8 mouse cellular contexts compared by ENCODE assay signal in genomic region chr13:23400771-23401682, GRCm38 (mm10). TPM values are rescaled to one million over a fixed set of nuclear protein-coding genes. Genes with fewer than 3 reads are reported as not detected.
A peak's percentile ranks its signal among the peaks of the same experiment; 100 is the strongest.
DNase-seq lines count a peak whose midpoint lies in the region; ATAC-seq lines count a peak whose summit lies in the region.

No protein-coding gene starts in this region.

- 3% methylated on average over 24 of the region's 24 CpGs for WGBS in forebrain, embryonic 10.5 days
- WGBS in forebrain, embryonic 14.5 days = 7% methylated on average over 24 of the region's 24 CpGs
- 5% methylated on average over 24 of the region's 24 CpGs for WGBS in embryonic facial prominence, embryonic 11.5 days
- 6% methylated on average over 24 of the region's 24 CpGs for WGBS in limb, embryonic 11.5 days
- WGBS in neural tube, embryonic 13.5 days = 5% methylated on average over 24 of the region's 24 CpGs

- peak overlapping the region; percentile 60 for H3K4me3 ChIP-seq in forebrain, embryonic 10.5 days
- H3K4me3 ChIP-seq in forebrain, embryonic 14.5 days (ENCODE audit: low read depth, low read length) = no peak overlapping the region
- H3K4me3 ChIP-seq in embryonic facial prominence, embryonic 11.5 days (ENCODE audit: low read depth, low read length) = 0 out of 2 replicates have a peak overlapping the region, but pooled peaks have one; percentile 10
- no peak overlapping the region for H3K4me3 ChIP-seq in limb, embryonic 11.5 days (ENCODE audit: low read depth, low read length)
- peak overlapping the region; percentile 36 for H3K4me3 ChIP-seq in neural tube, embryonic 13.5 days

- ATAC-seq in forebrain, embryonic 14.5 days = no peak
- no peak for ATAC-seq in embryonic facial prominence, embryonic 11.5 days (replicated peaks; ENCODE audit: insufficient number of reproducible peaks, low FRiP score, low TSS enrichment, low read depth)
- no peak for ATAC-seq in limb, embryonic 11.5 days (ENCODE audit: insufficient number of reproducible peaks, low FRiP score, low TSS enrichment, low read depth)
- no peak for ATAC-seq in neural tube, embryonic 13.5 days (ENCODE audit: low read depth)

- peaks cover 17% of the 10 kb centered on the region for H3K4me1 ChIP-seq in forebrain, embryonic 10.5 days
- H3K4me1 ChIP-seq in forebrain, embryonic 14.5 days (ENCODE audit: control insufficient read depth, insufficient read depth, low read length) = peaks cover 6% of the 10 kb centered on the region; the same call in 1 of the 2 replicates
- no peaks in the 10 kb centered on the region for H3K4me1 ChIP-seq in embryonic facial prominence, embryonic 11.5 days (ENCODE audit: control insufficient read depth, insufficient read depth, low read length)
- no peaks in the 10 kb centered on the region for H3K4me1 ChIP-seq in limb, embryonic 11.5 days (ENCODE audit: control insufficient read depth, insufficient read depth, low read length)
- H3K4me1 ChIP-seq in neural tube, embryonic 13.5 days (replicated peaks) = peaks cover 14% of the 10 kb centered on the region

- H3K36me3 ChIP-seq in forebrain, embryonic 10.5 days (replicated peaks) = no peaks in the 10 kb centered on the region
- no peaks in the 10 kb centered on the region for H3K36me3 ChIP-seq in forebrain, embryonic 14.5 days (ENCODE audit: control insufficient read depth, insufficient read depth, low read length)
- H3K36me3 ChIP-seq in embryonic facial prominence, embryonic 11.5 days (replicated peaks; ENCODE audit: control insufficient read depth, insufficient read depth, low read depth, low read length) = no peaks in the 10 kb centered on the region
- no peaks in the 10 kb centered on the region for H3K36me3 ChIP-seq in limb, embryonic 11.5 days (ENCODE audit: control insufficient read depth, insufficient read depth, low read length)
- no peaks in the 10 kb centered on the region for H3K36me3 ChIP-seq in neural tube, embryonic 13.5 days

- no peak for DNase-seq in forebrain, embryonic 10.5 days (ENCODE audit: extremely low spot score, low spot score)
- DNase-seq in forebrain, embryonic 14.5 days (ENCODE audit: low spot score) = no peak
- peak; percentile 56 for DNase-seq in 3T3-L1 (ENCODE audit: low read depth, low spot score)
- DNase-seq in embryonic facial prominence, embryonic 11.5 days (ENCODE audit: low spot score) = peak; percentile 36
- no peak for DNase-seq in limb, embryonic 11.5 days (ENCODE audit: low spot score)
- no peak for DNase-seq in right cerebral cortex, adult 18-20 months
- DNase-seq in gastrocnemius, postnatal 25 days = no peak

- no peak overlapping the region for H3K27ac ChIP-seq in forebrain, embryonic 10.5 days
- no peak overlapping the region for H3K27ac ChIP-seq in forebrain, embryonic 14.5 days (ENCODE audit: low read depth, low read length)
- no peak overlapping the region for H3K27ac ChIP-seq in embryonic facial prominence, embryonic 11.5 days (replicated peaks; ENCODE audit: low read depth, low read length)
- no peak overlapping the region for H3K27ac ChIP-seq in limb, embryonic 11.5 days (replicated peaks; ENCODE audit: low read depth, low read length)
- no peak overlapping the region for H3K27ac ChIP-seq in neural tube, embryonic 13.5 days (replicated peaks)

- no peak overlapping the region for H3K4me2 ChIP-seq in forebrain, embryonic 14.5 days (ENCODE audit: low read length)
- no peak overlapping the region; the same call in 1 of the 2 replicates for H3K4me2 ChIP-seq in embryonic facial prominence, embryonic 11.5 days (ENCODE audit: low read depth, low read length)
- H3K4me2 ChIP-seq in limb, embryonic 11.5 days (ENCODE audit: low read depth, severe bottlenecking) = peak overlapping the region; percentile 51; the same call in 1 of the 2 replicates
- H3K4me2 ChIP-seq in neural tube, embryonic 13.5 days = peak overlapping the region; percentile 56; the same call in 1 of the 2 replicates

- no peak overlapping the region for H3K9ac ChIP-seq in forebrain, embryonic 14.5 days (ENCODE audit: low read length)
- H3K9ac ChIP-seq in embryonic facial prominence, embryonic 11.5 days (replicated peaks; ENCODE audit: low read length) = no peak overlapping the region
- no peak overlapping the region for H3K9ac ChIP-seq in limb, embryonic 11.5 days (ENCODE audit: low read length)
- H3K9ac ChIP-seq in neural tube, embryonic 13.5 days = no peak overlapping the region

- no peaks in the 10 kb centered on the region for H3K9me3 ChIP-seq in forebrain, embryonic 10.5 days
- H3K9me3 ChIP-seq in forebrain, embryonic 14.5 days (replicated peaks; ENCODE audit: control insufficient read depth, low read length) = no peaks in the 10 kb centered on the region
- H3K9me3 ChIP-seq in embryonic facial prominence, embryonic 11.5 days (replicated peaks; ENCODE audit: control insufficient read depth, low read length) = no peaks in the 10 kb centered on the region
- H3K9me3 ChIP-seq in limb, embryonic 11.5 days (ENCODE audit: control insufficient read depth, low read length) = no peaks in the 10 kb centered on the region
- no peaks in the 10 kb centered on the region for H3K9me3 ChIP-seq in neural tube, embryonic 13.5 days

- peaks cover 29% of the 10 kb centered on the region for H3K27me3 ChIP-seq in forebrain, embryonic 10.5 days (ENCODE audit: poor library complexity, severe bottlenecking)
- H3K27me3 ChIP-seq in forebrain, embryonic 14.5 days (replicated peaks; ENCODE audit: control insufficient read depth, insufficient read depth, low read length) = peaks cover 19% of the 10 kb centered on the region
- H3K27me3 ChIP-seq in embryonic facial prominence, embryonic 11.5 days (ENCODE audit: control insufficient read depth, insufficient read depth, low read length) = no peaks in the 10 kb centered on the region
- peaks cover 4% of the 10 kb centered on the region; the same call in 1 of the 2 replicates for H3K27me3 ChIP-seq in limb, embryonic 11.5 days (ENCODE audit: control insufficient read depth, insufficient read depth, low read length)
- peaks cover 41% of the 10 kb centered on the region for H3K27me3 ChIP-seq in neural tube, embryonic 13.5 days

RNA-seq across cellular contexts. Expression of gene Abt1, which starts 22.6 kb away (rescaled TPM):
- 15.3 and 15.5 TPM in 2 replicates for polyA plus RNA-seq in forebrain, embryonic 10.5 days (2016; fragmentation: Nextera tagmentation; extraction: Ambion mirVana)
- polyA plus RNA-seq in forebrain, embryonic 14.5 days (2014; fragmentation: Nextera tagmentation; extraction: Ambion mirVana) = 12.9 and 13.8 TPM in 2 replicates
- polyA plus RNA-seq in embryonic facial prominence, embryonic 11.5 days (2014; fragmentation: Nextera tagmentation; extraction: Ambion mirVana) = 15.0 and 16.2 TPM in 2 replicates
- polyA plus RNA-seq in limb, embryonic 11.5 days (2014; fragmentation: Nextera tagmentation; extraction: Ambion mirVana) = 16.3 and 17.4 TPM in 2 replicates
- 9.5 and 10.3 TPM in 2 replicates for polyA plus RNA-seq in neural tube, embryonic 13.5 days (2015; fragmentation: Nextera tagmentation; extraction: Ambion mirVana)
- 1 to 10 TPM; 2.9 to 3.7 TPM for total RNA-seq in gastrocnemius, postnatal 25 days (2021)

RNA-seq across cellular contexts. Expression of gene Zfp322a, which starts 32.0 kb away (rescaled TPM):
- polyA plus RNA-seq in forebrain, embryonic 10.5 days (2016; fragmentation: Nextera tagmentation; extraction: Ambion mirVana) = 57.1 and 58.7 TPM in 2 replicates
- 49.6 and 59.5 TPM in 2 replicates for polyA plus RNA-seq in forebrain, embryonic 14.5 days (2014; fragmentation: Nextera tagmentation; extraction: Ambion mirVana)
- polyA plus RNA-seq in embryonic facial prominence, embryonic 11.5 days (2014; fragmentation: Nextera tagmentation; extraction: Ambion mirVana) = 72.4 and 76.2 TPM in 2 replicates
- 71.9 and 76.4 TPM in 2 replicates for polyA plus RNA-seq in limb, embryonic 11.5 days (2014; fragmentation: Nextera tagmentation; extraction: Ambion mirVana)
- polyA plus RNA-seq in neural tube, embryonic 13.5 days (2015; fragmentation: Nextera tagmentation; extraction: Ambion mirVana) = 51.6 and 60.7 TPM in 2 replicates
- 10 to 100 TPM in 1 of 2 experiments, 1 to 10 TPM in 1; 8.8 to 10.3 TPM for total RNA-seq in gastrocnemius, postnatal 25 days (2021)

Comparison
In these comparisons a context has a peak if more than half of its experiments do, and no peak if none do; other contexts are left out.
1. H3K4me3 ChIP-seq: peak in forebrain, embryonic 10.5 days (single experiment), embryonic facial prominence, embryonic 11.5 days (single experiment) and neural tube, embryonic 13.5 days (single experiment); none in forebrain, embryonic 14.5 days (single experiment) and limb, embryonic 11.5 days (single experiment).
2. DNase-seq: peak in 3T3-L1 (single experiment) and embryonic facial prominence, embryonic 11.5 days (single experiment); none in forebrain, embryonic 10.5 days (single experiment), forebrain, embryonic 14.5 days (single experiment), limb, embryonic 11.5 days (single experiment), right cerebral cortex, adult 18-20 months (single experiment) and gastrocnemius, postnatal 25 days (single experiment).
3. H3K4me2 ChIP-seq: peak in limb, embryonic 11.5 days (single experiment) and neural tube, embryonic 13.5 days (single experiment); none in forebrain, embryonic 14.5 days (single experiment) and embryonic facial prominence, embryonic 11.5 days (single experiment).